In genomic region chr19:30902290-30902689, GRCm38 (mm10) we compare ENCODE assay signal across 27 mouse cellular contexts.
DNase-seq lines count a peak whose midpoint lies in the region; ATAC-seq and TF ChIP-seq lines count a peak whose summit lies in the region.
"Had no signal": no experiment of that assay in that cellular context is flagged by ENCODE, and none has a peak within 500 bp of the region (broad histone marks: within the 10 kb centered on the region; RNA-seq: fewer than 3 reads in every experiment).

No protein-coding gene starts in this region.

- DNase-seq in heart, postnatal 0 days (ENCODE audit: low spot score), result no peak
- no peak for DNase-seq in heart, postnatal 36 days
- DNase-seq in liver, postnatal 0 days, result no peak
- no peak for DNase-seq in liver
- DNase-seq in R1 (ENCODE audit: low read depth, low spot score), result peak; percentile 35
- DNase-seq in retina, postnatal 1 day, result no peak
- DNase-seq in urinary bladder, postnatal 14 days (ENCODE audit: low spot score), result no peak
- DNase-seq: adrenal gland, adult 2 months; cerebellum, adult 18-20 months; cerebellum, postnatal 25 days; embryo, embryonic 11 days; heart, postnatal 10 days; kidney, adult 11 months; lung, postnatal 10 days; right cerebral cortex, postnatal 14 days; spleen, adult 18-20 months; thymus, postnatal 36 days had no signal

- ATAC-seq in heart, postnatal 0 days (ENCODE audit: insufficient read depth, low read depth), result no peak
- ATAC-seq in liver, postnatal 0 days, result no peak
- ATAC-seq: CD4-positive, CD25-positive, alpha-beta regulatory T cell, adult 4 months; hindbrain, postnatal 0 days had no signal

- H3K9ac ChIP-seq in heart, postnatal 0 days (replicated peaks; ENCODE audit: low read depth, low read length), result no peak overlapping the region
- H3K9ac ChIP-seq in liver, postnatal 0 days (replicated peaks), result no peak overlapping the region
- H3K9ac ChIP-seq in ES-Bruce4 (ENCODE audit: low read depth, poor library complexity, severe bottlenecking), result no peak overlapping the region
- H3K9ac ChIP-seq: embryonic facial prominence, embryonic 13.5 days; forebrain, embryonic 12.5 days; kidney, embryonic 15.5 days; limb, embryonic 13.5 days; liver, embryonic 15.5 days; midbrain, embryonic 12.5 days had no signal

- no peak overlapping the region for H3K4me3 ChIP-seq in heart, postnatal 0 days (ENCODE audit: low read depth, low read length)
- H3K4me3 ChIP-seq in liver, postnatal 0 days (ENCODE audit: low read depth, low read length), result no peak overlapping the region
- H3K4me3 ChIP-seq in ES-Bruce4 (ENCODE audit: low read depth, low read length), result no peak overlapping the region
- H3K4me3 ChIP-seq: embryonic facial prominence, embryonic 13.5 days; erythroblast, embryonic 14.5 days; forebrain, embryonic 12.5 days; kidney, embryonic 15.5 days; limb, embryonic 13.5 days; liver, embryonic 15.5 days; midbrain, embryonic 12.5 days had no signal

- 0 out of 2 replicates have a peak, but pooled peaks have one; percentile 8 for TF ChIP-seq CTCF in heart, postnatal 0 days (IDR thresholded peaks at IDR 0.05; ENCODE audit: low read depth)
- TF ChIP-seq CTCF in liver, postnatal 0 days (IDR thresholded peaks at IDR 0.05; ENCODE audit: low read depth), result peak; percentile 29
- TF ChIP-seq CTCF in ES-Bruce4 (IDR thresholded peaks at IDR 0.05; ENCODE audit: low read depth, low read length), result peak; percentile 3

- no peaks in the 10 kb centered on the region for H3K27me3 ChIP-seq in heart, postnatal 0 days (ENCODE audit: control insufficient read depth, insufficient read depth, low read length)
- no peaks in the 10 kb centered on the region for H3K27me3 ChIP-seq in liver, postnatal 0 days (ENCODE audit: insufficient read depth, low read length)
- no peaks in the 10 kb centered on the region for H3K27me3 ChIP-seq in ES-Bruce4 (ENCODE audit: control insufficient read depth, insufficient read depth, low read length, poor library complexity, severe bottlenecking)
- H3K27me3 ChIP-seq: embryonic facial prominence, embryonic 13.5 days; forebrain, embryonic 12.5 days; kidney, embryonic 15.5 days; limb, embryonic 13.5 days; liver, embryonic 15.5 days; midbrain, embryonic 12.5 days had no signal

- TF ChIP-seq POLR2A in ES-Bruce4 (IDR thresholded peaks at IDR 0.05; ENCODE audit: insufficient read depth, low read length), result no peak

- intact Hi-C loops in heart, postnatal 36 days (cut with DNase I), result no loop called here

- no peak overlapping the region for H3K4me2 ChIP-seq in heart, postnatal 0 days (ENCODE audit: low read depth, low read length)
- H3K4me2 ChIP-seq in liver, postnatal 0 days (ENCODE audit: low read depth, low read length), result no peak overlapping the region
- H3K4me2 ChIP-seq: embryonic facial prominence, embryonic 13.5 days; forebrain, embryonic 12.5 days; kidney, embryonic 15.5 days; limb, embryonic 13.5 days; liver, embryonic 15.5 days; midbrain, embryonic 12.5 days had no signal

- H3K27ac ChIP-seq in heart, postnatal 0 days (ENCODE audit: low read depth), result no peak overlapping the region
- no peak overlapping the region for H3K27ac ChIP-seq in liver, postnatal 0 days (ENCODE audit: low read depth)
- H3K27ac ChIP-seq in ES-Bruce4 (ENCODE audit: insufficient read depth, low read length), result no peak overlapping the region
- H3K27ac ChIP-seq: embryonic facial prominence, embryonic 13.5 days; forebrain, embryonic 12.5 days; hindbrain, postnatal 0 days; kidney, embryonic 15.5 days; limb, embryonic 13.5 days; liver, embryonic 15.5 days; midbrain, embryonic 12.5 days had no signal

- TF ChIP-seq EP300 in heart, postnatal 0 days (IDR thresholded peaks at IDR 0.05; ENCODE audit: low read depth), result no peak
- no peak for TF ChIP-seq EP300 in liver, postnatal 0 days (IDR thresholded peaks at IDR 0.05; ENCODE audit: low read depth)
- no peak for TF ChIP-seq EP300 in ES-Bruce4 (IDR thresholded peaks at IDR 0.05; ENCODE audit: insufficient read depth, low read depth, low read length)

- no peaks in the 10 kb centered on the region for H3K36me3 ChIP-seq in heart, postnatal 0 days (replicated peaks; ENCODE audit: control insufficient read depth, insufficient read depth, low read length)
- H3K36me3 ChIP-seq in liver, postnatal 0 days (replicated peaks; ENCODE audit: insufficient read depth, low read length), result no peaks in the 10 kb centered on the region
- no peaks in the 10 kb centered on the region for H3K36me3 ChIP-seq in ES-Bruce4 (ENCODE audit: control insufficient read depth, insufficient read depth, low read length, poor library complexity, severe bottlenecking)
- H3K36me3 ChIP-seq: embryonic facial prominence, embryonic 13.5 days; forebrain, embryonic 12.5 days; kidney, embryonic 15.5 days; limb, embryonic 13.5 days; liver, embryonic 15.5 days; midbrain, embryonic 12.5 days had no signal

- H3K4me1 ChIP-seq in heart, postnatal 0 days (ENCODE audit: control insufficient read depth, insufficient read depth), result no peaks in the 10 kb centered on the region
- H3K4me1 ChIP-seq in liver, postnatal 0 days (ENCODE audit: insufficient read depth), result no peaks in the 10 kb centered on the region
- no peaks in the 10 kb centered on the region for H3K4me1 ChIP-seq in ES-Bruce4 (ENCODE audit: control insufficient read depth, insufficient read depth, low read length)
- H3K4me1 ChIP-seq: embryonic facial prominence, embryonic 13.5 days; forebrain, embryonic 12.5 days; kidney, embryonic 15.5 days; limb, embryonic 13.5 days; liver, embryonic 15.5 days; midbrain, embryonic 12.5 days had no signal

- H3K9me3 ChIP-seq in heart, postnatal 0 days (replicated peaks; ENCODE audit: control insufficient read depth, low read length), result 0 out of 2 replicates have a peak, but pooled peaks cover 3% of the 10 kb centered on the region
- no peaks in the 10 kb centered on the region for H3K9me3 ChIP-seq in liver, postnatal 0 days (ENCODE audit: low read length)
- no peaks in the 10 kb centered on the region for H3K9me3 ChIP-seq in ES-Bruce4 (replicated peaks; ENCODE audit: control insufficient read depth, insufficient read depth, low read length, poor library complexity, severe bottlenecking)
- H3K9me3 ChIP-seq: embryonic facial prominence, embryonic 13.5 days; forebrain, embryonic 12.5 days; kidney, embryonic 15.5 days; limb, embryonic 13.5 days; liver, embryonic 15.5 days; midbrain, embryonic 12.5 days had no signal
